Mouse (Mus musculus): ENCODE measurements around the gene Creb3l1. TPM values are rescaled to one million over a fixed set of nuclear protein-coding genes. Genes with fewer than 3 reads are reported as not detected.
A peak's percentile ranks its signal among the peaks of the same experiment; 100 is the strongest.

Creb3l1 gene
- polyA plus RNA-seq, 1 experiment from 2014 or later, result 0.63 TPM

DNA sequence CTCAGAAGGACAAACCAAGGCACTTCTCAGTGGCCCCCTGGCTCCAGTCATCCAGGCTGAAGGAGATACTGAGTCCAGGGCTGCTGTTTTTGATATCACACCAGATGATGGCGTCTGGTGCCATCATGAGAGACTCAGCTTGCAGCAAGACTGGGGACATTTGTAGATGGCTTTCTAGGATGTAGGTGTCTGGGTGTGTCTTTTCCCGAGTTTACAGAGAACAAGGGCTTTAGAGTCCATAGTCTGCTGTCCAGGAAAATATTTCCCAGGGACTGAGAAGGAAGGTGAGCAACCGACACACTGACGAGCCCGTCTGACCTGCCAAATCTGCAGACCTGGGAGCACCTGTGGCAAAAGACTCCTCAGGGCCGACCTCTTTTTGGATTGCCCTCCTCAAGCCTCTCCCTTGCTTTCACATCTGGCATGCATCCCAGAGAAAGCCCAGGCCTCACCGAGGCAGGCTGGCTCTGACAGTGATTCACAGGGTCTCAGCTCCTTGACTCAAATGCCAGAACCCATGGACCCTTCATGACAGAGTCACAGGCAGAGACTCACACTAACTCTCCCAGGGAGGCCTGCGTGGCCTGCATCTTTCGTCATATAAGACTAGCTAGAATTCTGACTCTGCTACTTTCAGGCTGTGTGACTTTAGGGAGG, 23.9 kb upstream of the Creb3l1 start:
- Histone ChIP-seq H3K4me1 (ENCODE audit: insufficient read depth) (no peaks in the 10 kb centered on the region), H3K9ac (replicated peaks) (no peak overlapping the region), H3K27me3 (ENCODE audit: insufficient read depth, low read length) (0 out of 2 replicates have a peak, but pooled peaks cover 3% of the 10 kb centered on the region), H3K4me3 (ENCODE audit: low read depth, low read length) (no peak overlapping the region), H3K27ac (ENCODE audit: low read depth) (no peak overlapping the region), H3K4me2 (ENCODE audit: low read depth, low read length) (no peak overlapping the region), H3K9me3 (ENCODE audit: low read length) (no peaks in the 10 kb centered on the region), H3K36me3 (replicated peaks; ENCODE audit: insufficient read depth, low read length) (no peaks in the 10 kb centered on the region)
- WGBS (ENCODE audit: insufficient replicate concordance), result 63% methylated on average over 9 of the region's 9 CpGs
- TF ChIP-seq EP300 (IDR thresholded peaks at IDR 0.05; ENCODE audit: low read depth), result no peak
- no peak for TF ChIP-seq CTCF (IDR thresholded peaks at IDR 0.05; ENCODE audit: low read depth)
- ATAC-seq, result no peak
- no peak for DNase-seq

DNA sequence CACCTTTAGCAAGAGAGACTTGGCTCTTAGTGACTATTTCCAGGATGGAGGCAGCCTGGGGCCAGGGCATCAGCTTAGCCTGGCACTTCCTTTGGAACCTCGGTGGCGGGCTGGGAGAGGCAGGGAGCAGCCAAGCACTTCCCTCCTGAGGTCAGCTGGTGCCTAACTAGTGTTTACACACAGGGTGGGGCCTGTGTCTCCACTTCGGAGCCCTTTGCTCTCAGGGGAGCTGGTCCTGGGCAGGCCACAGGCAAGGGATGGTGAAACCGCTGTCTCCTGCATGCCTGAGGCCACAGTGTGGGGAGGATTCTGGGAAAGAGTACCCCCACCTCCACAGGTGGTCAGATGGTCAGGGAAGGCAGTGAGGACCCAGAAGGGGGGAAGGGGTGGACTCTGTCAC, 23.3 kb upstream of the Creb3l1 start:
- H3K4me1 ChIP-seq (ENCODE audit: insufficient read depth), result no peaks in the 10 kb centered on the region
- H3K9me3 ChIP-seq (ENCODE audit: low read length), result no peaks in the 10 kb centered on the region
- no peak overlapping the region for H3K4me3 ChIP-seq (ENCODE audit: low read depth, low read length)
- DNase-seq (peak; percentile 44), ATAC-seq (peak; percentile 90)
- H3K27me3 ChIP-seq (ENCODE audit: insufficient read depth, low read length), result 0 out of 2 replicates have a peak, but pooled peaks cover 3% of the 10 kb centered on the region
- 26% methylated on average over 4 of the region's 4 CpGs for WGBS (ENCODE audit: insufficient replicate concordance)
- H3K4me2 ChIP-seq (ENCODE audit: low read depth, low read length), result no peak overlapping the region
- H3K9ac ChIP-seq (replicated peaks), result no peak overlapping the region
- no peaks in the 10 kb centered on the region for H3K36me3 ChIP-seq (replicated peaks; ENCODE audit: insufficient read depth, low read length)
- TF ChIP-seq CTCF (IDR thresholded peaks at IDR 0.05; ENCODE audit: low read depth), result no peak
- TF ChIP-seq EP300 (IDR thresholded peaks at IDR 0.05; ENCODE audit: low read depth), result no peak
- no peak overlapping the region for H3K27ac ChIP-seq (ENCODE audit: low read depth)

DNA sequence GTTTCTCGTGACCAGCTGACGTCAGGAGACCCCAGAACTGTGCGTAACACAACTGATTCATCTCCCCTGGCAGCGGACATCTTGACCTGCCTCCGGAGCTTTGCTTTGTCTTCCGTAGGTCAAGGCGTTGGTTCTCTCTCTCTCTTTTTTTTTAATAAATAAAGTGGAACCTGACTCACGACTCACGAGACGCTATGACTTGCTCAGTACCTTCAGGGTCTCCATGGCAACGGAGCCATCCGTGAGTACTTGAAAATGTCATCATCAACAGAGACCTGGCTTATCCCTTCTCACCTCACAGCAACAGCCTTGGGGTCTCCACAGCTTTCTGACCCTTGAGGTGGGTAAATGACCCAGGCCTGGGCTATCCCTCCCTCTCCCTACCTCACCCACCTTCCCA, 19.0 kb upstream of the Creb3l1 start:
- no peak overlapping the region for H3K9ac ChIP-seq (replicated peaks)

DNA sequence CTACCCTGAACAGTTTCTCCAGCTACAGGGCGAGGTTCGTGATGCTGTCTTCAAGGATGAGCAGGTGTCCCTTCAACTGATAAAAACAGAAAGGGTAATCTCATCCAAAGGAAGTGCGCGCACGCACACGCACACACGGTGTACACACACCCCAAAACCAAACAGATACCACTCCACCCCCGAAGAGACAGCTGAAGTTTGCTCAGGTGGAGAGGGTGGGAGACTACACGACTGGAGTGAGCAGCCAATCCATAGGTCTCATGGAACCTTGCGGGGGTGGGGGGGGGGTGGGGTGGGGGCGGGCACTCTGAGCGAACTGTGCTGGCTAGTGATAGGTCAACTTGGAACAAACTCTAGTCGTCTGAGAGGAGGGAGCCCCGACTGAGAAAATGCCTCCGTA, 17.2 kb upstream of the Creb3l1 start:
- TF ChIP-seq EP300 (IDR thresholded peaks at IDR 0.05; ENCODE audit: low read depth) (no peak), CTCF (IDR thresholded peaks at IDR 0.05; ENCODE audit: low read depth) (no peak)
- WGBS (ENCODE audit: insufficient replicate concordance), result 71% methylated on average over 15 of the region's 15 CpGs

More for the DNA sequence above, 19.0 kb upstream of the Creb3l1 start:
- TF ChIP-seq EP300 (IDR thresholded peaks at IDR 0.05; ENCODE audit: low read depth), result no peak
- DNase-seq, result no peak
- ATAC-seq, result no peak
- no peaks in the 10 kb centered on the region for H3K27me3 ChIP-seq (ENCODE audit: insufficient read depth, low read length)
- no peaks in the 10 kb centered on the region for H3K9me3 ChIP-seq (ENCODE audit: low read length)
- H3K4me1 ChIP-seq (ENCODE audit: insufficient read depth), result no peaks in the 10 kb centered on the region
- H3K4me3 ChIP-seq (ENCODE audit: low read depth, low read length), result no peak overlapping the region
- 80% methylated on average over 12 of the region's 12 CpGs for WGBS (ENCODE audit: insufficient replicate concordance)
- no peak overlapping the region for H3K27ac ChIP-seq (ENCODE audit: low read depth)
- H3K36me3 ChIP-seq (replicated peaks; ENCODE audit: insufficient read depth, low read length), result no peaks in the 10 kb centered on the region
- H3K4me2 ChIP-seq (ENCODE audit: low read depth, low read length), result no peak overlapping the region

DNA sequence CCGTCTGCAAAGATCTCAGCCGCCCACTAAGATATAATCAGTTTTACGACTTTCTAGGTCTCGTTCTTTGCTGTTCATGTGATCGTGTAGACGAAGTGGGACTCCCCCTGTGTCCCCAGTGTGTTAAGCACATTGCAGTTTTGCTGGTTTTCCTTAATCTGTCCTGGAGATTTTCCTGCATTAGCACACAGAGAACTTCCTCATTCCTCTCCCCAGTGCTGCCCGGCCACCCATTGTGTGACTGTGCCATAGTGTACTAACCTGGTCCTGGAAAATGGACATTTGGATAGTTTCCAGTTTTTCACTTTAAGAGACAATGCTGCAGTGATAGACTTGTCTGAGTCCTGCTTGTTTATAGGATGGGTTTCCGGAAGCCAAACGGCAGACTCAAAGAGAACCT, 10.0 kb upstream of the Creb3l1 start:
- Histone ChIP-seq H3K4me3 (ENCODE audit: low read depth, low read length) (no peak overlapping the region), H3K27ac (ENCODE audit: low read depth) (no peak overlapping the region), H3K4me2 (ENCODE audit: low read depth, low read length) (no peak overlapping the region), H3K36me3 (replicated peaks; ENCODE audit: insufficient read depth, low read length) (no peaks in the 10 kb centered on the region), H3K9ac (replicated peaks) (no peak overlapping the region), H3K27me3 (ENCODE audit: insufficient read depth, low read length) (no peaks in the 10 kb centered on the region), H3K9me3 (ENCODE audit: low read length) (no peaks in the 10 kb centered on the region), H3K4me1 (ENCODE audit: insufficient read depth) (no peaks in the 10 kb centered on the region)
- no peak for DNase-seq
- no peak for TF ChIP-seq EP300 (IDR thresholded peaks at IDR 0.05; ENCODE audit: low read depth)
- TF ChIP-seq CTCF (IDR thresholded peaks at IDR 0.05; ENCODE audit: low read depth), result no peak
- ATAC-seq, result no peak
- 58% methylated on average over 9 of the region's 9 CpGs for WGBS (ENCODE audit: insufficient replicate concordance)

More for the DNA sequence above, 17.2 kb upstream of the Creb3l1 start:
- no peaks in the 10 kb centered on the region for H3K36me3 ChIP-seq (replicated peaks; ENCODE audit: insufficient read depth, low read length)
- H3K4me1 ChIP-seq (ENCODE audit: insufficient read depth), result no peaks in the 10 kb centered on the region
- no peaks in the 10 kb centered on the region for H3K9me3 ChIP-seq (ENCODE audit: low read length)
- no peak overlapping the region for H3K27ac ChIP-seq (ENCODE audit: low read depth)
- no peak overlapping the region for H3K4me3 ChIP-seq (ENCODE audit: low read depth, low read length)
- DNase-seq (no peak), ATAC-seq (no peak)
- no peak overlapping the region for H3K4me2 ChIP-seq (ENCODE audit: low read depth, low read length)
- H3K9ac ChIP-seq (replicated peaks), result no peak overlapping the region
- H3K27me3 ChIP-seq (ENCODE audit: insufficient read depth, low read length), result no peaks in the 10 kb centered on the region

DNA sequence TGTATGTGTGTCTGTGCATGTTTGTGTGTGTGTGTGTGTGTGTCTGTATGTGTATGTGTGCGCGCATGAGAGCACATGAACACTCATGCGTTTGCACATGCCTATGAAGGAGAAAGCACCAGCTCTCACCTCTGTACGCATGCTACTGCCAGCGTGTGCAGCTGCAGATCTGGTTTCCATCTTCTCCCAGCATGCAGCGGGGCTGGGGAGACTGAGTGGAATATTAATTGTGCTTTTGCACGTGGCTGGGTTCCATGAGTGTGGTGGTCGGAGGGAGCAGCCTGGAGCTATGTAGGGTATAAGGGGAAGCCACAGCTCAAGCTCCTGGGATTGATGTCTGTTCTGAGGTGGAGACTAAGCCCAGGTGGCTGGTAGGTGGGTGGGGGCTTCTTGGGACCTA, 6.3 kb upstream of the Creb3l1 start:
- Histone ChIP-seq H3K4me1 (ENCODE audit: insufficient read depth) (peaks cover 4% of the 10 kb centered on the region; the same call in 1 of the 2 replicates), H3K36me3 (replicated peaks; ENCODE audit: insufficient read depth, low read length) (no peaks in the 10 kb centered on the region), H3K9ac (replicated peaks) (no peak overlapping the region), H3K4me2 (ENCODE audit: low read depth, low read length) (no peak overlapping the region), H3K4me3 (ENCODE audit: low read depth, low read length) (no peak overlapping the region), H3K9me3 (ENCODE audit: low read length) (no peaks in the 10 kb centered on the region), H3K27me3 (ENCODE audit: insufficient read depth, low read length) (no peaks in the 10 kb centered on the region), H3K27ac (ENCODE audit: low read depth) (no peak overlapping the region)
- ATAC-seq (no peak), DNase-seq (no peak)
- WGBS (ENCODE audit: insufficient replicate concordance), result 83% methylated on average over 8 of the region's 8 CpGs
- no peak for TF ChIP-seq EP300 (IDR thresholded peaks at IDR 0.05; ENCODE audit: low read depth)
- TF ChIP-seq CTCF (IDR thresholded peaks at IDR 0.05; ENCODE audit: low read depth), result no peak

All from liver, postnatal 0 days (tissue).